Mouse (Mus musculus) olfactory bulb, adult 2 months (tissue): ENCODE data around the gene Olfr715. TPM values are rescaled to one million over a fixed set of nuclear protein-coding genes. Genes with fewer than 3 reads are reported as not detected.
"Not testable (repeated sequence)": the region's sequence is repeated elsewhere in the genome, so short reads cannot be mapped to it uniquely, and the experiment has no call there.

Experiments used
- H3K27ac ChIP-seq: fragments of 200-500 bp; 2 replicates; pipeline ENCODE4 v1.5.1; 2012; ENCODE audit warnings: low read depth, low read length; ENCODE audit not compliant: insufficient read depth
- H3K4me1 ChIP-seq: fragments of 200-500 bp; 2 replicates; pipeline ENCODE4 v1.6.1; 2012; ENCODE audit warnings: low read length; ENCODE audit not compliant: control insufficient read depth, insufficient read depth
- H3K4me3 ChIP-seq: fragments of 200-500 bp; 2 replicates; pipeline ENCODE4 v1.5.1; 2012; ENCODE audit warnings: mild to moderate bottlenecking, low read depth, low read length, moderate library complexity; ENCODE audit not compliant: insufficient read depth
- CTCF ChIP-seq: fragments of 200-500 bp; IDR thresholded peaks from 2 replicates; pipeline ENCODE4 v1.5.1; 2012; ENCODE audit warnings: low read depth, mild to moderate bottlenecking, low read length, moderate library complexity; ENCODE audit not compliant: insufficient read depth
- POLR2A ChIP-seq: fragments of 200-500 bp; IDR thresholded peaks from 2 replicates; pipeline ENCODE4 v1.6.1; 2012; ENCODE audit warnings: mild to moderate bottlenecking, low read depth, low read length, moderate library complexity; ENCODE audit not compliant: insufficient read depth
- WGBS: fragments of 180-500 bp; shearing (Covaris S2); methylation state at CpG from one replicate; pipeline ENCODE4 v1.1.7; 2018; 5-methylcytosine and 5-hydroxymethylcytosine counted together
- polyA plus RNA-seq: library from polyadenylated mRNA; stranded (reverse); fragments of >200 nt; gene quantifications from 2 replicates; pipeline ENCODE4 v1.2.4, GENCODE M21; 2012; ENCODE audit warnings: low replicate concordance; ENCODE audit not compliant: missing spikeins, insufficient read depth, insufficient read length

Gene Olfr715
- not detected in 2 replicates for polyA plus RNA-seq

GRCm38 (mm10) chr7:107130983-107131382 lies at the start of gene Olfr715:
Olfr715 (minus strand) TSS chr7:107131083.
- H3K27ac ChIP-seq, H3K4me1 ChIP-seq, H3K4me3 ChIP-seq: not testable (repeated sequence)
- 76% methylated on average over 3 of the region's 3 CpGs for WGBS

- no peak for TF ChIP-seq POLR2A
- no peak for TF ChIP-seq CTCF
- Histone ChIP-seq H3K4me3 (no peak overlapping the region), H3K4me1 (no peaks in the 10 kb centered on the region), H3K27ac (no peak overlapping the region)
- WGBS: 33% methylated on average over 2 of the region's 2 CpGs
Observed at GRCm38 (mm10) chr7:107180406-107180805, 49.5 kb upstream of the Olfr715 start.

- TF ChIP-seq POLR2A (no peak), CTCF (no peak)
- no peaks in the 10 kb centered on the region for H3K4me1 ChIP-seq
- H3K27ac ChIP-seq: no peak within 1 kb of the TSS
- 85% methylated on average over 10 of the region's 10 CpGs for WGBS
- H3K4me3 ChIP-seq: no peak within 1 kb of the TSS
Observed at GRCm38 (mm10) chr7:107166690-107167089, 35.8 kb upstream of the Olfr715 start, which contains the start of gene Nlrp14. Nlrp14 (plus strand) TSS chr7:107166990.

- not testable (repeated sequence) for H3K27ac ChIP-seq, H3K4me1 ChIP-seq, H3K4me3 ChIP-seq
- WGBS: 74% methylated on average over 2 of the region's 2 CpGs
Observed at GRCm38 (mm10) chr7:107138027-107138426, 7.1 kb upstream of the Olfr715 start, which contains the start of gene Olfr716. Olfr716 (plus strand) TSS chr7:107138327.

- H3K4me3 ChIP-seq, H3K27ac ChIP-seq, H3K4me1 ChIP-seq: not testable (repeated sequence)
- 87% methylated on average over 2 of the region's 2 CpGs for WGBS
Observed at GRCm38 (mm10) chr7:107110269-107110668, 20.6 kb downstream of the Olfr715 start, which contains the start of gene Olfr715b. Olfr715b (minus strand) TSS chr7:107110369.

GRCm38 (mm10) chr7:107092920-107093319 lies 38.0 kb downstream of the Olfr715 start, which contains the start of gene Olfr17:
Olfr17 (plus strand) TSS chr7:107093220.
- 60% methylated on average over 1 of the region's 1 CpGs for WGBS
- H3K27ac ChIP-seq: no peak within 1 kb of the TSS
- H3K4me1 ChIP-seq: no peaks in the 10 kb centered on the region
- no peak for TF ChIP-seq CTCF
- no peak for TF ChIP-seq POLR2A
- H3K4me3 ChIP-seq: no peak within 1 kb of the TSS

Other genes starting within 250 kb of the Olfr715 start
- not detected in 2 replicates for gene Olfr706, start 242.9 kb downstream of the Olfr715 start, polyA plus RNA-seq
- gene Olfr707, start 229.8 kb downstream of the Olfr715 start, polyA plus RNA-seq: not detected in 2 replicates
- not detected in 2 replicates for gene Olfr1532-ps1, start 223.1 kb downstream of the Olfr715 start, polyA plus RNA-seq
- gene Olfr709-ps1, start 198.9 kb downstream of the Olfr715 start, polyA plus RNA-seq: not detected in 2 replicates
- not detected in 2 replicates for gene Olfr710, start 182.8 kb downstream of the Olfr715 start, polyA plus RNA-seq
- not detected in 2 replicates for gene Olfr6, start 167.1 kb downstream of the Olfr715 start, polyA plus RNA-seq
- not detected in 2 replicates for gene Olfr711, start 155.6 kb downstream of the Olfr715 start, polyA plus RNA-seq
- gene Olfr2, start 125.0 kb downstream of the Olfr715 start, polyA plus RNA-seq: not detected in 2 replicates
- not detected in 2 replicates for gene Olfr713, start 99.9 kb downstream of the Olfr715 start, polyA plus RNA-seq
- gene Olfr714, start 60.1 kb downstream of the Olfr715 start, polyA plus RNA-seq: not detected in 2 replicates
- not detected in 2 replicates for gene Olfr17, start 37.9 kb downstream of the Olfr715 start, polyA plus RNA-seq
- gene Olfr715b, start 20.7 kb downstream of the Olfr715 start, polyA plus RNA-seq: not detected in 2 replicates
- not detected in 2 replicates for gene Olfr716, start 7.2 kb upstream of the Olfr715 start, polyA plus RNA-seq
- gene Nlrp14, start 35.9 kb upstream of the Olfr715 start, polyA plus RNA-seq: not detected in 2 replicates
- gene Rbmxl2, start 78.4 kb upstream of the Olfr715 start, polyA plus RNA-seq: not detected in 2 replicates
- not detected in 2 replicates for gene Syt9, start 239.6 kb upstream of the Olfr715 start, polyA plus RNA-seq